Mouse (Mus musculus): ENCODE measurements around the gene Kmt2c. TPM values are rescaled to one million over a fixed set of nuclear protein-coding genes. Genes with fewer than 3 reads are reported as not detected.

Gene Kmt2c
- 5.7 and 7.1 TPM in 2 replicates for polyA plus RNA-seq (2012; rRNA removed)
- 7.1 and 7.5 TPM in 2 replicates for polyA plus RNA-seq (2014; fragmentation: Nextera tagmentation; extraction: Ambion mirVana)

- H3K27me3 ChIP-seq (ENCODE audit: control insufficient read depth, insufficient read depth, low read length), result no peaks in the 10 kb centered on the region
- H3K4me3 ChIP-seq (ENCODE audit: insufficient read depth in 1 of 2, low read depth in 2 of 2, low read length in 2 of 2), result peak within 1 kb of the TSS; percentile 95 to 97
- H3K9me3 ChIP-seq (ENCODE audit: control insufficient read depth, low read length), result no peaks in the 10 kb centered on the region
- peaks cover 8 to 12% of the 10 kb centered on the region in 2 experiments for H3K4me1 ChIP-seq (replicated peaks; ENCODE audit: control insufficient read depth in 2 of 2, insufficient read depth in 2 of 2, low read length in 1 of 2)
- peak within 1 kb of the TSS; percentile 99 for H3K9ac ChIP-seq (replicated peaks)
- peak within 1 kb of the TSS; percentile 100 for H3K27ac ChIP-seq
- DNase-seq (ENCODE audit: low read depth in 3 of 3, low spot score in 3 of 3) (peak; percentile 59 to 64 (median 61)), ATAC-seq (ENCODE audit: insufficient read depth) (peak; percentile 3; the same call in 1 of the 2 replicates)
- H3K36me3 ChIP-seq (replicated peaks; ENCODE audit: control insufficient read depth, insufficient read depth, low read depth), result no peaks in the 10 kb centered on the region
- under 1% methylated on average over 46 of the region's 54 CpGs for whole genome bisulfite sequencing (ENCODE audit: insufficient replicate concordance)
- TF ChIP-seq CTCF (IDR thresholded peaks at IDR 0.05; ENCODE audit: low read depth) (no peak), EP300 (IDR thresholded peaks at IDR 0.05; ENCODE audit: low read depth) (no peak)
- peak within 1 kb of the TSS; percentile 99 for H3K4me2 ChIP-seq (ENCODE audit: low read depth)
These were observed at the start of gene Kmt2c for GRCm38 (mm10) chr5:25498346-25498820. Gene Kmt2c, minus strand, starts transcription at chr5:25498783.

- 65% methylated on average over 2 of the region's 2 CpGs for WGBS (ENCODE audit: insufficient replicate concordance)
- TF ChIP-seq CTCF (IDR thresholded peaks at IDR 0.05; ENCODE audit: low read depth) (no peak), EP300 (IDR thresholded peaks at IDR 0.05; ENCODE audit: low read depth) (no peak)
- Histone ChIP-seq H3K36me3 (replicated peaks; ENCODE audit: control insufficient read depth, insufficient read depth, low read depth) (no peaks in the 10 kb centered on the region), H3K27me3 (ENCODE audit: control insufficient read depth, insufficient read depth, low read length) (no peaks in the 10 kb centered on the region), H3K9ac (replicated peaks) (no peak overlapping the region), H3K4me3 (ENCODE audit: insufficient read depth in 1 of 2, low read depth in 2 of 2, low read length in 2 of 2) (no peak overlapping the region), H3K4me1 (replicated peaks; ENCODE audit: control insufficient read depth in 2 of 2, insufficient read depth in 2 of 2, low read length in 1 of 2) (no peaks in the 10 kb centered on the region), H3K27ac (no peak overlapping the region), H3K9me3 (ENCODE audit: control insufficient read depth, low read length) (no peaks in the 10 kb centered on the region), H3K4me2 (ENCODE audit: low read depth) (no peak overlapping the region)
- DNase-seq (ENCODE audit: low read depth in 3 of 3, low spot score in 3 of 3), result no peak
- no peak for ATAC-seq (ENCODE audit: insufficient read depth)
These were observed 48.3 kb upstream of the Kmt2c start for GRCm38 (mm10) chr5:25546912-25547311.

GRCm38 (mm10) chr5:25544566-25544965 lies 46.0 kb upstream of the Kmt2c start:
- Histone ChIP-seq H3K27ac (no peak overlapping the region), H3K27me3 (ENCODE audit: control insufficient read depth, insufficient read depth, low read length) (no peaks in the 10 kb centered on the region), H3K36me3 (replicated peaks; ENCODE audit: control insufficient read depth, insufficient read depth, low read depth) (no peaks in the 10 kb centered on the region), H3K4me1 (replicated peaks; ENCODE audit: control insufficient read depth in 2 of 2, insufficient read depth in 2 of 2, low read length in 1 of 2) (no peaks in the 10 kb centered on the region), H3K9ac (replicated peaks) (no peak overlapping the region), H3K4me3 (ENCODE audit: insufficient read depth in 1 of 2, low read depth in 2 of 2, low read length in 2 of 2) (no peak overlapping the region), H3K4me2 (ENCODE audit: low read depth) (no peak overlapping the region), H3K9me3 (ENCODE audit: control insufficient read depth, low read length) (no peaks in the 10 kb centered on the region)
- ATAC-seq (ENCODE audit: insufficient read depth), result no peak
- WGBS (ENCODE audit: insufficient replicate concordance), result 74% methylated on average over 5 of the region's 5 CpGs
- TF ChIP-seq EP300 (IDR thresholded peaks at IDR 0.05; ENCODE audit: low read depth) (no peak), CTCF (IDR thresholded peaks at IDR 0.05; ENCODE audit: low read depth) (no peak)
- no peak for DNase-seq (ENCODE audit: low read depth in 3 of 3, low spot score in 3 of 3)

- H3K36me3 ChIP-seq (replicated peaks; ENCODE audit: control insufficient read depth, insufficient read depth, low read depth), result no peaks in the 10 kb centered on the region
These were observed 45.5 kb upstream of the Kmt2c start for GRCm38 (mm10) chr5:25544061-25544460.

GRCm38 (mm10) chr5:25541661-25542060 lies 43.1 kb upstream of the Kmt2c start:
- no peak for DNase-seq (ENCODE audit: low read depth in 3 of 3, low spot score in 3 of 3)
- no peak overlapping the region for H3K27ac ChIP-seq
- no peak for ATAC-seq (ENCODE audit: insufficient read depth)
- H3K9me3 ChIP-seq (ENCODE audit: control insufficient read depth, low read length), result no peaks in the 10 kb centered on the region
- H3K4me3 ChIP-seq (ENCODE audit: insufficient read depth in 1 of 2, low read depth in 2 of 2, low read length in 2 of 2), result no peak overlapping the region
- peaks cover 0 to 5% of the 10 kb centered on the region in 2 experiments; a peak in 3 of 4 replicates for H3K4me1 ChIP-seq (replicated peaks; ENCODE audit: control insufficient read depth in 2 of 2, insufficient read depth in 2 of 2, low read length in 1 of 2)
- no peak overlapping the region for H3K9ac ChIP-seq (replicated peaks)
- WGBS (ENCODE audit: insufficient replicate concordance), result 58% methylated on average over 2 of the region's 2 CpGs
- H3K27me3 ChIP-seq (ENCODE audit: control insufficient read depth, insufficient read depth, low read length), result no peaks in the 10 kb centered on the region
- no peaks in the 10 kb centered on the region for H3K36me3 ChIP-seq (replicated peaks; ENCODE audit: control insufficient read depth, insufficient read depth, low read depth)
- H3K4me2 ChIP-seq (ENCODE audit: low read depth), result no peak overlapping the region
- no peak for TF ChIP-seq CTCF (IDR thresholded peaks at IDR 0.05; ENCODE audit: low read depth)
- TF ChIP-seq EP300 (IDR thresholded peaks at IDR 0.05; ENCODE audit: low read depth), result no peak

More at GRCm38 (mm10) chr5:25544061-25544460, 45.5 kb upstream of the Kmt2c start:
- WGBS (ENCODE audit: insufficient replicate concordance), result 80% methylated on average over 3 of the region's 3 CpGs
- Histone ChIP-seq H3K27me3 (ENCODE audit: control insufficient read depth, insufficient read depth, low read length) (no peaks in the 10 kb centered on the region), H3K27ac (no peak overlapping the region), H3K4me1 (replicated peaks; ENCODE audit: control insufficient read depth in 2 of 2, insufficient read depth in 2 of 2, low read length in 1 of 2) (no peaks in the 10 kb centered on the region), H3K4me3 (ENCODE audit: insufficient read depth in 1 of 2, low read depth in 2 of 2, low read length in 2 of 2) (no peak overlapping the region), H3K4me2 (ENCODE audit: low read depth) (no peak overlapping the region), H3K9me3 (ENCODE audit: control insufficient read depth, low read length) (no peaks in the 10 kb centered on the region), H3K9ac (replicated peaks) (no peak overlapping the region)
- no peak for DNase-seq (ENCODE audit: low read depth in 3 of 3, low spot score in 3 of 3)
- TF ChIP-seq CTCF (IDR thresholded peaks at IDR 0.05; ENCODE audit: low read depth) (no peak), EP300 (IDR thresholded peaks at IDR 0.05; ENCODE audit: low read depth) (no peak)
- no peak for ATAC-seq (ENCODE audit: insufficient read depth)

All from liver, embryonic 14.5 days (tissue).